Mouse (Mus musculus) kidney, postnatal 25 days (tissue): ENCODE measurements around the gene Nkx2-5.
A peak's percentile ranks its signal among the peaks of the same experiment; 100 is the strongest.

Source experiments
- DNase-seq, 2 experiments: peaks; one replicate each; pipeline ENCODE4 v3.0.0; 2021; ENCODE audit warnings: mixed read lengths in 2 of 2

The Nkx2-5 gene

DNA sequence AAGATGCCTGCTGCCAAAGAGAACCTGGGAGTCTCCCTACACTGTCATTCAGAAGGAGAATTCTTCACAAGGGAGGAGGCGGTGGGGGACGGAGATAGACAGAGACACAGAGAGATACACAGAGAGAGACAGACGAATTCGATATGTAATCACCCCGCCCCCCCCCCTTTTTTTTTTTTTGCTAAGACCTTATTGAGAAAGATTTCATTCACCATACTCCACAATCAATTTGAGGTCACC is at the start of gene Nkx2-5:
TSS of gene Nkx2-5 (minus strand) at position 101 of the 240 bp plus-strand sequence.
- no peak for DNase-seq

DNA sequence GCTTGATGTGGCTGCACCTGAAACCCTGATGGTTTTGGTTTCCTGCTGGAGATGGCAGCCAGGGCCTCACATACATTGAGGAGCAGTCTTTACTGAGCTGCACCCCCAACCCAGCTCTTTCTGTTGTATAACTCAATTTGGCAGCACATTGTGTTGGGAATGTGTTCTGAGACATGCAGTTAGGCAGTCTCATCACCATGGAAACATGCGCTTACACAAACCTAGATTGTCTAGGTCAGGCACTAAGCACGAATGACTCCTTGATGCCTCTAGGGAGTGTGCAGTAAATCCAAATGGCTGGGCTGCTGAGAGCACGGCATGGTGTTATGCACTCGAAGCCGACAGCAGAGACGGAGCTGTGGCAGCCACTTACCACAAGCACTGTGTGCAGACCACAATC is 49.5 kb upstream of the Nkx2-5 start:
- DNase-seq: no peak

DNA sequence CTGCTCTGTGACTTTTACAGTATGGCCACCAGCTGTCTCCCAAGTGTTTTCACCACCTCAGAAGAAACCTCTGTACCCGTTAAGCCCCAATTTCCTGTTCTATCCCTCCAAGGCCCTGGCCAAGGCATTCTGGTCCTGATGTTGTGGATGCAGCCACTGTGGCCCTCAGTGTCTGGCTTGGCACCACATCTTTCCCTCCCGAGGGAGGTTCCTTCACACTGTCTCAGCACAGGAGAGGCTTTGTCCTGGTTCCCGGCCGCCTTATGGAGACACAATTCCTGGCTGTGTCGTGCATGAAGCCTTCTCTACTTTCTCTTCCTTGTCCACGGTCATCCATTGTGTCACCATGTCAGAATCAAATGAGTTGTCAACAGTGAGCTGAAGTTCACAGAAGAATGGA is 48.7 kb upstream of the Nkx2-5 start:
- DNase-seq: no peak

DNA sequence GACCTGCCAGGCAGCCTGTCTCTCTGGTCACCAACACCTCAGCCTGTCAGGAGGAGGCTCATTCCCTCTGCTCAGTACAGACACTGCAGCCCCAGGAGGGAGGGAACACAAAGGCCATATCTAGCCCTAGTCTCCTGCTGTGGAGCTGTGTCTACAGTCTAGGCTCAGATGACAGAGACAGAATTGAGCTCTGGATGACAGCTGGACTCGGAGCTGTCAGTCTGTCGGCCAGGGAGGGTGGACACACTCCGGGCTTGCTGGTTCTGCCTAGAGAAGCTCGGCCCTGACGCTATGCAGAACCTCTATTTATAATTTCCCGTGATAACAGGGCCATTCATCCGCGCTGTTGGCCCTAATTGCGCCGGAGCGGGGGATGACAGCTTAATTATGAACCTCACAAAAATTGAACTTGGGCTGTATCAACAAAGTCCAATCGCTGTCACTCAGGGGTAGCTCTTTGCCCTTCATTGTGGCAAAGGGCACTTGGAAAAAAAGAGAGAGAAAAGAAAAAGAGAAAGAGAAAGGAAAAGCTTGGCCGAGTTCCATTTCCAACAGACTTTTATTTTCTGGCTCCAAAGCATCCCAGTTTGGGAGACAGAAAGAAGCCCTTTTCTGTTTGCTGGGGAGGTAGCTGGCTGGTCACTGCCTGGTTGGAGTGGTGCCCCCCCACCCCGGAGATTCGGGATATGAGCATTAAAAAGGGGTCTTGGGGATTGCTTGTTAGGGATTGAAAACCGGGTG is 48.0 kb upstream of the Nkx2-5 start:
- DNase-seq: peak in 1 of 2 experiments; percentile 45

DNA sequence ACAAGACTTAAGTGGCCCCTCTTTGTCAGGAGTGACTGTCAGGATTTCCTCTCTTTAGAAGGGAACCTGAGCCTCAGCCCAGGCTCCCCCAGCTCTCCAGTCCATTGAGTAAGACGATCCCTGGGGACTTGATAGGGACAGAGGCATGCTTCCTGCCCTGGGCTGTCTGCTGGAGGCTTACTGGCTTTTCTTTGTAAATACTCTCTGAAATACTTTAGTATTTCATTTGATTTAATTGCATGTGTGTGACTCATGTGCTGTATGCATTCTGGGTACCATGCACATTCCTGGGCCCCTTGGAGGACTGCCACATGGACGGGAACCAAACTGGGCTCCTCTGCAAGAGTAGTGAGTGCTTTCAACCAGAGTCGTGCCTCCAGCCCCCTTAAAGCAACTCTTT is 43.1 kb upstream of the Nkx2-5 start:
- DNase-seq: no peak

DNA sequence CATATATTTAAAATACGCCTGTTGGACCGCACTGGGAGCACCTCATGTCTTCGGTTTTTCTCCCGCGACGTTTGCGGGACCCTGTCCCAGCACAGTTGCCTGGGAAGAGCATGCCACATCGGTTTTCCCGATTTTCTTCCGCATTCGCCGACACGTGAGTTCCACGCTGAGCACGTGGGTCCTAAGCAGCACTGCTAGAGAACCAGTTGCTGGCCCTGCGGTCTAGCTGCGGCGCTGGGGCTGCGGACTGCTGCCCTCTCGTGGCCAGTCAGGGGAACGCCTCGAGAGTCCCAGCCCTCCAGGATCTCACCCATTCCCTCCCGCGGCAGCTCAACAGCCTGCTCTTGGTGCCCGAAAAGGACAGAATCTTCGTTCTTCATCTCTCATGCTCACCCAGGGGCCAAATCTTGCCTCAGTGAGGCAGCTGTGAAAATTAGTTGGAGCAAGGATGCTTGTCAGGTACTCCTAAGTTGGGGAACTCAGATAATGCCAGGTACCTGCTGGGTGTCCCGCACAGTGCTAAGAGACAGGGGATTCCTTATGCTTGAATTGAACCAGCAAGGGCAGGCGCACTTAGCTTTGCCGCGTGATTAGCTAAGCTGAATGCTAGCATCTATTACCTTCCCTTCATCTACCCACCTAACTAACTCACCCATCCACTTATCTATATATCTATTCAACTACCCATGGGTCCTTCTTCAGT is 41.4 kb upstream of the Nkx2-5 start:
- peak; percentile 81 to 90 for DNase-seq

DNA sequence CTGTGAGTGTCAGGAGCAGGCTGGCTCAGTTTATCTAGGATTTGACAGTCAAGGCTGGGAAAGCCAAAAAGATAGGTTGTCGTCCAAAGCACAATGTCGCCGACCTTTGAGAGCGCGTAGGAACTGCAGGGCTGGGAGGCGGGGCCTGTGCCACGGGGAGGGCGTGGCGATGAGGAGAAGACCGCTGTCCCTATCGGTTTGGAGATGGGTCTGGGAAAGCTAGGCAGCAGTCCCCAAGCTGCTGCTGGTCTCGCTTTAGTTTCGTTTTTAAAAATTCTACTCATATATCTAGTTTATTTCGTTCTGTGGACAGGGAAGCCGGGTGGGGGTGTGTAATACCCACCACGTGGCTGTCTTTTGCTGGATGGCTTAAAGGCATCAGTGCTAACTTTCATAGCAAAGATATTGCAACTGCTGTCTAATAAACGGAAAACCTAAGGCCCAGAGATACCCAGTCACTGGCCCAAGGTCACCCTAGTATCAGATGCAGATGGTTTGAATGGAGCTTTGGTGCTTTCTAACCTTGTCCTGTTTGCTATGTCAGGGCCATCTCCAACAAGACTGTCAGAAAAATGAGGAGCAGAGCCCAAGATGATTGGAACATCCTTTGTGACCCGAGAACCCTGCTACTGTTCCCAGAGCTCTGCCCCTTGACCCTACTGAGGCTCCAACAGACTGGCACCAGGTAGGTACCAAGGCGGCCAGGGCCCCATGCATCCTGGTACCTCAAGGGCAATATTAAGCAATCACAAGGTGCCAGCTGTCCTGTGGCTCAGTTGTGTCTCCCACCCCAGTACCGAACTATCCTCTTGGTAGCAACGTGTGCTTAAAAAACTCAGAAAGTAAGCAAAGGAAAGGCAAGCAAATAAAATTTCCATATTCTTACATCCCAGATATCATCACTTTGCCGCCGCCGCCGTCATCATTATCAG is 40.5 kb upstream of the Nkx2-5 start:
- peak; percentile 87 to 88 for DNase-seq

DNA sequence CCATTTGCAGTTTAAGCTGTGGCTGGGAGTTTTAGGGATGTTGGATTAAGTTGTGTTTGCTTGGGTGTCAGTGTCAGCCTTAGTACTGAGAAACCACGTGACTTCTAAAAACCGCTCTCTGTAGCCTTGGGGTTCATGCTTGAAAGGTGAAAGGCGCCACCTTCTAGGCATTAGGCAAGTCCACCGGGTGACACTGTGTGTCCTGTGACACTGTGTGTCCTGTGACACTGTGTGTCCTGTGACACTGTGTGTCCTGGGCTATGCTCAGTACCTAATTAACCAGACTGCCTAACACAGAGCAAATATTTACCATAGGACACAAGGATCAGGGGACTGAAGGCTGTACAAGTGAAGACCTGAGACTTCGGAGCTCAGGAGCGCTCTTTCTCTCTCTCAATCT is 38.8 kb upstream of the Nkx2-5 start:
- DNase-seq: no peak

DNA sequence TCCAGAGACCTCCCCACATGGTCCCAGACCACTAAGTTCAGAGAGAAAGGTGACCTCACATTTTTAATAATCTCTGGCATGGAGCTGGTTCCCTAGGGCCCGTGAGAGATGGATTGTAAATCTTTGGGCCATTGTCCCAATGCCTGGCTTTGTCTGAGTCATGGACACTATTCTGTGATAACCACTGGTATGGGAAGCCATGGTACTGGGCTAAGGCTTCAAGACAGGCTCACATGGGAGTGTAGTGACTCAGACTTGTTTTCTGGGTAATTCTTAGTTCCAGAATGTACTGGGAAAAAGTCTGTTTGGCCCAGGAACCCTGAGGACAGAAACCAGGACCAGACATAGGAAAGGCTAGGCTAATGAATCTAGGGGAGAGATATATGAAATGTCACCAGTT is 37.9 kb upstream of the Nkx2-5 start:
- no peak for DNase-seq

DNA sequence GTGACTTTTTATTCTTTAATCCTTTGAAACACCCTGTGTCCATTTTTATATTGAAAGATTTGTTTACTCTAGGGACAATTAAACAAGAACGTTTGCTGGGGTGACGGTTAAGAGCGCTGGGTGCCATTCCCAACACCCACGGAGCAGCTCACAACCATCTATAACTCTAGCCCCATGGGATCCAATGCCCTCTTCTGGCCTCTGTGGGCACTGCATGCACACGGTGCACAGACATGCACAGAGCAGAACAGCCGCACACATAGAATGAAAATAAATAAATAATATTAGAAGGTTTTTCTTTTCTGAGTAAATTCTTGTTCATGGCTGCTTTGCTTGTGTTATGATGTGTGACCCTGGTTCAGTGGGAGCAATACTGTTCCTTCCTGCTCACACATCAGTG is 34.4 kb upstream of the Nkx2-5 start:
- DNase-seq: no peak

DNA sequence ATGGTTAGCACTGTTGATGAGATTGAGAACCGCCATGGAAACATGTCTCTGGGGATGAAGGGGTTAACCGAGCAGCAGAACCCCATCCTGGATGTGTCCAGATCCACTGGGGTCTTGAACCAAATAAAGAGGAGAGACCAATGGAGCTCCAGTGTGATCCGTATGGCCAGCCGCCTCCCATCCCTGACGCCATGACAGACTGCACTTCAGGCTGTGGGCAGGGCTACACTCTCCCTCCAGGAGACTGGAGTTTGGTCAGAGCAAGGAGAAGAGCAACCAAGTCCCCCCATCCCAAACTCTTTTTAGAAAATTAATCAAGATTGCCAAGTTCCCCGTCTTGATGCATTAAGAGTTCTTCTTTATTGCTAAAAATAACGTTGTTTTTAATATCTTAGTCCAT is 33.1 kb upstream of the Nkx2-5 start:
- no peak for DNase-seq

DNA sequence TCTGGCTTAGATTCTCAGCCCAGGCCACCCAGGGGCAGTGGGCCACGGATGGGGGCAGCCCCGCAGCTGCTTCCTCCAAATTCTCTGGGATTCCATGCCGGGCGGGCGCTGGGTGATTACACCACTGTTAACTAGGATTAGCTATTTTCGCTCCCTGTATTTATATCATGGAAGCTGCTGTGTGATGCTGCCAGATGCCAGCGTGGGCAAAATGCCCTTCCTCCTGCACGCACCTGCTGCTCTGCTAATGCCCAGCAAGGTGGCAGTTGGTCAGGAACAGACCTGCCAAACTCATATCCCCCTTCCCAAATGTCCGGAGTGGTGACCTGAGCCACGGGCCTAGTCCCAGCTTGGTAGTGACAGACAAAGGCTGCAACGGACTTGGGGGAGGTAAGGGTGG is 29.7 kb upstream of the Nkx2-5 start:
- DNase-seq: no peak

DNA sequence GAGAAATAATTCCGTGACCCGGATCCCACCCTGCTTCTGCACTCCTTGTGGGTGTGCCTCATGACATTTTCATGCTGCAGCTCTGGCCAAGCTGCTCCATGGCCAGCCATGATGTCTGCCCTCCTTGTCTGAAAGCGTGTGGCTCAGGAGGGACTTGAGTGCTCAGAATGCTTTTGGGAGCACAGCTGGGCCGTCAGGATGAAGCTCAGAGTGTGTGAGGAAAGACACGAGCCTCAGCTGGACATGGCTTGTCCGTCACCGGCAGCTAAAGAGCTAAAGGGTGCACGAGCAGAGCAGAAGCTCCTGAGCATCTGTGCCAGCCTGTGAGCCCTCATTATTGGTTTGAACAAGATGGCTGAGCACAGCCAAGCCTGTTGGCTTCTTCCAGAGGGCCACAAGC is 28.7 kb upstream of the Nkx2-5 start:
- no peak for DNase-seq

DNA sequence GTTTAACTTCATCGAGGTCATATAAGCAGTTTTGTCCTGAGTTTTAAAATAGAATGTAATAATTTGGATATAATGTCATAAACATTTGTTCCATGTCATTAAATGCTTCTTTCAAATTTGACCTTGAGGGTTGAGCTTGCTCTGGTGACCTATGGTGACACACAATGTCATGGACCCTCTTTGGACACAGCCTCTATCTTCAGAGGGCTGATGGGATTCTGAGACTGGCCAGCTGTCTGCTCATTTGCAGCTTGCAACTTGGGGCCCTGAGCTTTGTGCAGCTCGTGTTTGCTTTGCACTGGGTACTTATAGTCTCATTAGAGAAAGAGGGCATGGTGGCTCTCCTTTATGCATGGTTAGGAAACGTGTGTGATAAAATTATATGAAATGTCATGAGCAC is 28.1 kb upstream of the Nkx2-5 start:
- no peak for DNase-seq

DNA sequence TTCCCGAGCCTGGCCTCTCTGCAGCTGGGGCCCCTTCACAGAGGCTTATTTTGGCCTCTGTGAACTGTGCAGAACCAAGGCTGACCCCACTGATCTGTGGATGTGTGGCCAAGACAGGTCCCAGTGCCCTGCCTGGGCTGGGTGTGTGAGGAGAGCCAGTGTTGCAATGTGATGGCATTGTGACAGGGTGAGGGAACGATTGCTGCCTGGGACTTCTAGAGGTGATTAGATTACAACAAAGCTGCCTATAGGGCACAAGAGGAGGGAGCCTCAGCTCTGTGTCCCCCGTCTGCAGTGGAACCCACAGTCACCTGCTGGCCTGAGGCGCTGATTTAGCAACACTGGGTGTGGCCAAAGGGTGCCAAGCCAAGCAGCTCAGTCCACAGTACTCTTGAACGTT is 23.9 kb upstream of the Nkx2-5 start:
- no peak for DNase-seq

DNA sequence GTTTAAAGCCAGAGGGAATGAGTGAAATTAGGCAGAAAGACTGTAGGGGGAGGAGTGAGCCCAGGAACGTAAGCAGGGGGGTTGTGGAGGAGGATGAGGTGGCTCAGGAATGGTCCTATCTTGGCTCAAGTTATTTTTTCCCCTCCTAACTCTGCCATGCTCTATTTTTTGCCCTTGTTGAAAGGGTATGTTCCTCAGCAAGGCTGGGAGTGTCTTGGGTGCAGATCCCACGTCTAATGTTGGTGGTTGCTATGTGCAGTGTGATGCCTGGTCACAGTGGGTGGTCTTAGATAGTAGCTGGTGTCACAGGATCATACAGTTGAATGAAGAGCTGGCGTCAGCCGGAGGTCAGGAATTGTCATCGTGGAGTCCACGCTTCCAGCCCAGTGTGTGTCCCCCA is 20.3 kb upstream of the Nkx2-5 start:
- DNase-seq: no peak

DNA sequence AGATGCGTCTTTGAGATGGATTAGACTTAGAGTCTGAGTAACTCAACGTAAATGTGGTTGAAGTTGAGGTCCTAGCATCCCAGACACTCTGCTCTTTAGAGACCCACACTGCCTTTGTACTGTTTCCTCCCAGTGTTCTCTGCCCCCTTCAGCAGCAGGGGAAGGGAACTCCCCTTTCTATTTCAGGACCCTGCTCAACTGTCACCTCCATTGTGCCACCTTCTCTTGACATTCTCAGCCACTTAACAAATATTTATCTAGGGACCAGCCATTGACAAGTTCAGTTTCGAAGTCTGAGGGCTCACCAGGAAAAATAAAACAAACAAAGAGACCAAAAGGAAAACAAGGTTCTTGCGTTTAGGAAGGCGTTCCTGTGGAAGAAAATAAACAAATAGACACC is 19.5 kb upstream of the Nkx2-5 start:
- DNase-seq: no peak

DNA sequence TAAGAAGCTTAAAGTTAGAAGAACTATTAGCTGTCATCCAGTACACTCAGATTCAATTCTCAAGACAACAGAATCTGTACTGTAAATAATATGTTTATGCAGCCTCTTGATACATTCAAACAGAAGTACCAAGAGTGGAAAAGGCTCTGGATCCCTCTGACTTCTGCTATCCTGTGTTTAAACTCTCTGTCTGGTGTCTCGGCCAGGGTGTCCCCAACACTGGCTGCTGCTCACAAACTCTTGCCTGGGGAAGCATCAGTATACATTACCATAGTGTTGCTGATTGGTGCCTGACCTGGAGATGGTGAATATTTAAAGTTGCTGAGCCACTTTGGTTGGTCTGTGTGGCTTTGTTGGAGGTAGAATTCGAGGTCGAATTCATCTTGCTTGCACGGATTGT is 17.0 kb upstream of the Nkx2-5 start:
- no peak for DNase-seq

DNA sequence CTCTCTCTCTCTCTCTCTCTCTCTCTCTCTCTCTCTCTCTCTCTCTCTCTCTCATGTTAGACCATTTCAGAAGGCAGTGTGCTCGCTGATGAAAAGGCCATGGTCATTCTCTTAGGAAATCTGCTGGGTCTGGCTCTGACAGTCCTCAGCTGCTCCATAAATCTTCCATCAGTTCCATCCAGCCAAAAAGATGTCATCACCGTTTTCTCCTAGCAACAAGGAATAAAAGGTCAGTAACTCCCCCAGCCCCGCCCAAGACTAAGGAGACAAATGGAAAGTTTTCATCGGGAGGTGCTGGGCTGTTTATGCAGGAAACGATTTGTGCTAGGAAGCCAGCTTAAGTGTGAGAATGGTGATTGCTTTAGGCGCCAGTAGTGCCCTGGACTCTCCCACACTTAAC is 16.6 kb upstream of the Nkx2-5 start:
- peak in 1 of 2 experiments; percentile 33 for DNase-seq

DNA sequence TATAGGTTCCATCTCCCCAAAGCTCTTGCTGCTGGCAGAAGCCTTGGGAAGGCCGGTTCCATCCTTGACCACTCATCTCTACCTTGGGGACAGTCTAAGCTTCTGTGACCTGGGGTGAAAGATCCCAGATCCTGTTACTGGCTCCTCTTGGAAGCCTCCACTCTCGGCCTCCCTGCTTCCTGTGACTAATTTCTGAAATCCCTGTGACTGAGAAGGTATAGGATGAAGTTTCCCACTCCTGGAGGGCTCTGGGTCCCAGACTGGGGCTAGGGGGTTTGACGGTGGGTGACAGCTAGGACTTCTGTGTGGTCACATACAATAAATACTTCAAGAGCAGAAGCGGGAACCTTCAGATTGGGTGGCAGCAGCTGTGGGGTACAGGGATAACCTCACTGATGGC is 16.1 kb upstream of the Nkx2-5 start:
- no peak for DNase-seq

DNA sequence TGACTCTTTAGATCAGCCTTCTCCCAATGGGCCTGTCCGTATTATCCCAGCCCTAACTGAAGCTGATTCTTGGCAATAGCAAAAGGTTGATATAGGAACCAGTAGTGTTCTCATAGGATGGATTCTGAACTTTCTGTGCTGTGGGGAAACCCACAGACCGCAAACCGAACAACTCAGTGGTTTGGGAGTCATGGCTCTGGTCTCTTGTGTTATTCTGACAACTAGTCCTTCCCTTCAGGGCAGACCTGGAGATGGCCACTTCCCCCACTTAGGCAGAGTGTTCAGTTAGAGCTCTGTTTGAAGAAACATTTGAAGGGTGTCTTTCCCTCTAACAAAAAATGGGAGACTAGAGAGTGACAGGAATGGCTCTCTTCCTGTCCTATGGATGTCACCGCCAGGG is 7.5 kb upstream of the Nkx2-5 start:
- DNase-seq: no peak

DNA sequence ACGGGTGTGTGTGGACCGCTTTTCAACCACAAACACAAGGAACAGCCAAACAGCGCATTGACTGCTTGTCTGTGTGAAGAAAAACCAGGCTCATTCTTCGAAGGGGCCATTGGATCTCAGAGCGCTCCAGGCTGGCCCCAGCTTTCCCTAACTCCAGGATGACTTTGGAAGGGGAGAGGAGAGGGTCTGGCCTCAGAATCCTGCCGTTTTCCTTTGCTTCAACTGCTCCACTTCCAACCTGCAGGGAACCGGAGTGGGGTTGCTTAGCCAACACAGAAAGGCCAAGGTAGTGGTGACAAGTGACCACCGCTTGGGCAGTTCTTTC is 6.3 kb upstream of the Nkx2-5 start:
- no peak for DNase-seq

DNA sequence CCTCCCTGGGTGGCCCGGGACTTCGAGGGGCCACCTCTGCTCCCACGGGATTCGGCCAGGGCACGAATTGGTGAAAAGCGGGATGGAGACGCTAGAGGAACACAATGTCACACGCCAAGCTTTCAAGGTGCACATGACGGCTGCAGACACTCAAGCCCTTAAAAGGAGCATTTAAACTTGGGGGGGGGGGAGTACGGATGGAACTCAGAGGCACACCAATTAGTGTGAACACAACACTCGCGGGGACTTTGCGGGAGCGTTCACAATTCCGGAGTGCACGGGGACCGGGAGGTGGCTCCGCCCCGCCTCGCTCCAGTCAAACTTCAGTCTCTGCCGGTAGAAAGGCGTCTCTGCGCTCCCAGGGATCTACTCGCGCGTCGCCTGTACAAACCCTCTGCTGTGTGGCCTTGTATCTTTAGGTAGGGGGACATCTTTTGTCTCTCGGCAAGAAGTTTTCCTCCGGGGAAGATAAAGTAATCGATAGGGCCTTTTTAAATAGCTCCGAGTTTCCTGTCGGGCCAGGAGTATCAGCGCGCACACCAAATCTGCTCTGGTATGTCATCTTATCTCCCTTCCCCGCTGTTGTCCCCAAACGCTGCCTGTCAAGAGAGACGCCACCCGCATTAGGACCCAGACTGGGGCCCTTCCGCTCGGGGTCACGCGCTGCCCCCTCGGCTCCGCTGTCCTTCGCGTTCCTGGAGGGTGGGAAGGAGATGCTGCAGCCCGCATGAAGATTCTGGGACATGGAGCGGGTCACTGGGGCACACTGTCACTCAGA is 5.7 kb upstream of the Nkx2-5 start:
- no peak for DNase-seq
